Mouse (Mus musculus): Measurements from ENCODE around the gene Cxcl17. TPM values are rescaled to one million over a fixed set of nuclear protein-coding genes. Genes with fewer than 3 reads are reported as not detected.
"Not testable (repeated sequence)": the region's sequence is repeated elsewhere in the genome, so short reads cannot be mapped to it uniquely, and the experiment has no call there.

The Cxcl17 gene
- total RNA-seq, 2 experiments from 2014 or later = not detected

GRCm38 (mm10) chr7:25434654-25435545 lies 22.2 kb upstream of the Cxcl17 start:
- no peak for TF ChIP-seq CTCF (IDR thresholded peaks at IDR 0.05)
- Histone ChIP-seq H3K27ac (peak overlapping the region; percentile 67; the same call in 1 of the 2 replicates), H3K4me3 (no peak overlapping the region)
- intact Hi-C loops (cut with DNase I) = no loop called here
- no peak for DNase-seq (ENCODE audit: extremely low spot score in 1 of 2, low spot score in 2 of 2)

- DNase-seq (ENCODE audit: extremely low spot score in 1 of 2, low spot score in 2 of 2) = no peak
- Histone ChIP-seq H3K27ac (peak overlapping the region; percentile 67), H3K4me3 (no peak overlapping the region)
- intact Hi-C loops (cut with DNase I) = no loop called here
- TF ChIP-seq CTCF (IDR thresholded peaks at IDR 0.05) = no peak
Observed at GRCm38 (mm10) chr7:25433781-25434560, 21.3 kb upstream of the Cxcl17 start.

- intact Hi-C loops (cut with DNase I) = no loop called here
- TF ChIP-seq CTCF (IDR thresholded peaks at IDR 0.05) = no peak
- DNase-seq (ENCODE audit: extremely low spot score in 1 of 2, low spot score in 2 of 2) = no peak
- Histone ChIP-seq H3K4me3 (no peak overlapping the region), H3K27ac (peak overlapping the region; percentile 47; the same call in 1 of the 2 replicates)
Observed at GRCm38 (mm10) chr7:25433007-25433541, 20.4 kb upstream of the Cxcl17 start.

- Histone ChIP-seq H3K27ac (peak overlapping the region; percentile 47; the same call in 1 of the 2 replicates), H3K4me3 (no peak overlapping the region)
- TF ChIP-seq CTCF (IDR thresholded peaks at IDR 0.05) = no peak
- DNase-seq (ENCODE audit: extremely low spot score in 1 of 2, low spot score in 2 of 2) = no peak
- intact Hi-C loops (cut with DNase I) = no loop called here
Observed at GRCm38 (mm10) chr7:25432381-25432780, 19.7 kb upstream of the Cxcl17 start.

- intact Hi-C loops (cut with DNase I) = no loop called here
- Histone ChIP-seq H3K4me3 (no peak overlapping the region), H3K27ac (no peak overlapping the region)
- no peak for DNase-seq (ENCODE audit: extremely low spot score in 1 of 2, low spot score in 2 of 2)
- no peak for TF ChIP-seq CTCF (IDR thresholded peaks at IDR 0.05)
Observed at GRCm38 (mm10) chr7:25429886-25430784, 17.4 kb upstream of the Cxcl17 start.

GRCm38 (mm10) chr7:25428321-25428720 lies 15.6 kb upstream of the Cxcl17 start:
- intact Hi-C loops (cut with DNase I) = no loop called here

GRCm38 (mm10) chr7:25427144-25427543 lies 14.5 kb upstream of the Cxcl17 start:
- no peak overlapping the region for H3K27ac ChIP-seq
- intact Hi-C loops (cut with DNase I) = no loop called here
- TF ChIP-seq CTCF (IDR thresholded peaks at IDR 0.05) = no peak
- H3K4me3 ChIP-seq = no peak overlapping the region
- DNase-seq (ENCODE audit: extremely low spot score in 1 of 2, low spot score in 2 of 2) = no peak

More at GRCm38 (mm10) chr7:25428321-25428720, 15.6 kb upstream of the Cxcl17 start:
- Histone ChIP-seq H3K27ac (no peak overlapping the region), H3K4me3 (no peak overlapping the region)
- DNase-seq (ENCODE audit: extremely low spot score in 1 of 2, low spot score in 2 of 2) = no peak
- no peak for TF ChIP-seq CTCF (IDR thresholded peaks at IDR 0.05)

- DNase-seq (ENCODE audit: extremely low spot score in 1 of 2, low spot score in 2 of 2); H3K27ac ChIP-seq; H3K4me3 ChIP-seq; intact Hi-C loops (cut with DNase I): not testable (repeated sequence)
- peak; percentile 11 for TF ChIP-seq CTCF (IDR thresholded peaks at IDR 0.05)
Observed at GRCm38 (mm10) chr7:25426380-25426779, 13.7 kb upstream of the Cxcl17 start.

GRCm38 (mm10) chr7:25424429-25424828 lies 11.7 kb upstream of the Cxcl17 start:
- peak; percentile 80 for TF ChIP-seq CTCF (IDR thresholded peaks at IDR 0.05)
- DNase-seq (ENCODE audit: extremely low spot score in 1 of 2, low spot score in 2 of 2) = peak; percentile 81 to 84
- intact Hi-C loops (cut with DNase I) = loop anchor here (1.0 to 2.0 kb wide), 3 partner anchors 55 to 176 kb away; no protein-coding TSS in a partner anchor
- Histone ChIP-seq H3K4me3 (no peak overlapping the region), H3K27ac (no peak overlapping the region)

GRCm38 (mm10) chr7:25422286-25422841 lies 9.7 kb upstream of the Cxcl17 start:
- no peak for DNase-seq (ENCODE audit: extremely low spot score in 1 of 2, low spot score in 2 of 2)

GRCm38 (mm10) chr7:25419943-25420342 lies 7.3 kb upstream of the Cxcl17 start:
- intact Hi-C loops (cut with DNase I) = no loop called here
- Histone ChIP-seq H3K4me3 (no peak overlapping the region), H3K27ac (no peak overlapping the region)
- DNase-seq (ENCODE audit: extremely low spot score in 1 of 2, low spot score in 2 of 2) = no peak
- no peak for TF ChIP-seq CTCF (IDR thresholded peaks at IDR 0.05)

More at GRCm38 (mm10) chr7:25422286-25422841, 9.7 kb upstream of the Cxcl17 start:
- H3K27ac ChIP-seq = no peak overlapping the region
- intact Hi-C loops (cut with DNase I) = no loop called here
- no peak for TF ChIP-seq CTCF (IDR thresholded peaks at IDR 0.05)
- H3K4me3 ChIP-seq = no peak overlapping the region
